Mouse (Mus musculus) NIH3T3 (cell line): ENCODE measurements around the gene Nol11.
"Not testable (repeated sequence)": the region's sequence is repeated elsewhere in the genome, so short reads cannot be mapped to it uniquely, and the experiment has no call there.

Experiments
- DNase-seq: peaks from one replicate; pipeline ENCODE4 v3.0.0-alpha.2; 2012; ENCODE audit warnings: low read depth

Nol11 gene

GRCm38 (mm10) chr11:107155292-107155691, 33.9 kb downstream of the Nol11 start:
- DNase-seq = peak; percentile 36

GRCm38 (mm10) chr11:107154431-107154830, 34.8 kb downstream of the Nol11 start:
- DNase-seq = no peak

- DNase-seq = no peak
Measured at GRCm38 (mm10) chr11:107153645-107154044, 35.5 kb downstream of the Nol11 start.

GRCm38 (mm10) chr11:107151809-107152208, 37.4 kb downstream of the Nol11 start:
- DNase-seq = peak; percentile 48

GRCm38 (mm10) chr11:107143956-107144355, 45.2 kb downstream of the Nol11 start:
- DNase-seq = not testable (repeated sequence)

GRCm38 (mm10) chr11:107142382-107142781, 46.8 kb downstream of the Nol11 start:
- DNase-seq = no peak

GRCm38 (mm10) chr11:107140756-107141155, 48.4 kb downstream of the Nol11 start:
- DNase-seq = no peak

GRCm38 (mm10) chr11:107138633-107139032, 50.5 kb downstream of the Nol11 start:
- DNase-seq = peak; percentile 54

GRCm38 (mm10) chr11:107137593-107137992, 51.6 kb downstream of the Nol11 start:
- DNase-seq = no peak

- DNase-seq = not testable (repeated sequence)
Measured at GRCm38 (mm10) chr11:107136458-107136857, 52.7 kb downstream of the Nol11 start.

- no peak for DNase-seq
Measured at GRCm38 (mm10) chr11:107135741-107136140, 53.4 kb downstream of the Nol11 start.

GRCm38 (mm10) chr11:107132426-107132825, 56.8 kb downstream of the Nol11 start:
- peak; percentile 55 for DNase-seq

- DNase-seq = peak; percentile 96
Measured at GRCm38 (mm10) chr11:107131749-107132421, 57.3 kb downstream of the Nol11 start, which contains the start of gene Bptf. TSS of gene Bptf (minus strand) at chr11:107132127.

GRCm38 (mm10) chr11:107130879-107131748, 58.1 kb downstream of the Nol11 start:
- DNase-seq = peak; percentile 65

GRCm38 (mm10) chr11:107130221-107130788, 58.9 kb downstream of the Nol11 start:
- DNase-seq = peak; percentile 37

GRCm38 (mm10) chr11:107129641-107130040, 59.5 kb downstream of the Nol11 start:
- DNase-seq = no peak

GRCm38 (mm10) chr11:107126716-107127115, 62.5 kb downstream of the Nol11 start:
- not testable (repeated sequence) for DNase-seq

- DNase-seq = no peak
Measured at GRCm38 (mm10) chr11:107125011-107125410, 64.2 kb downstream of the Nol11 start.

GRCm38 (mm10) chr11:107124327-107124731, 64.9 kb downstream of the Nol11 start:
- DNase-seq = peak; percentile 69

GRCm38 (mm10) chr11:107117789-107118188, 71.4 kb downstream of the Nol11 start:
- no peak for DNase-seq
